Mouse (Mus musculus): ENCODE results near the gene Psmb9. TPM values are rescaled to one million over a fixed set of nuclear protein-coding genes. Genes with fewer than 3 reads are reported as not detected.

Gene Psmb9
- polyA plus RNA-seq, 1 experiment from 2014 or later: 3.1 TPM

- H3K9ac ChIP-seq: peak overlapping the region; percentile 42
- H3K36me3 ChIP-seq: no peaks in the 10 kb centered on the region
- H3K4me1 ChIP-seq (replicated peaks): peaks cover 19% of the 10 kb centered on the region
- peak overlapping the region; percentile 47 for H3K4me3 ChIP-seq
- H3K27ac ChIP-seq: no peak overlapping the region
- 5% methylated on average over 31 of the region's 31 CpGs for WGBS
- ATAC-seq (replicated peaks; ENCODE audit: insufficient number of reproducible peaks, insufficient read depth, low FRiP score, low read depth): peak; percentile 95
- peaks cover 46% of the 10 kb centered on the region for H3K27me3 ChIP-seq
- H3K4me2 ChIP-seq: peak overlapping the region; percentile 83
- H3K9me3 ChIP-seq (replicated peaks): no peaks in the 10 kb centered on the region
Observed at GRCm38 (mm10) chr17:34135297-34136224, 52.0 kb downstream of the Psmb9 start.

GRCm38 (mm10) chr17:34134451-34134850 lies 53.1 kb downstream of the Psmb9 start:
- 73% methylated on average over 3 of the region's 3 CpGs for WGBS
- H3K9ac ChIP-seq: no peak overlapping the region

GRCm38 (mm10) chr17:34133289-34133688 lies 54.3 kb downstream of the Psmb9 start:
- ATAC-seq (replicated peaks; ENCODE audit: insufficient number of reproducible peaks, insufficient read depth, low FRiP score, low read depth): no peak
- Histone ChIP-seq H3K9ac (no peak overlapping the region), H3K4me3 (no peak overlapping the region), H3K9me3 (replicated peaks) (no peaks in the 10 kb centered on the region), H3K4me1 (replicated peaks) (peaks cover 16% of the 10 kb centered on the region), H3K36me3 (no peaks in the 10 kb centered on the region), H3K27me3 (peaks cover 23% of the 10 kb centered on the region), H3K27ac (no peak overlapping the region), H3K4me2 (no peak overlapping the region)
- WGBS: 78% methylated on average over 11 of the region's 11 CpGs

More at GRCm38 (mm10) chr17:34134451-34134850, 53.1 kb downstream of the Psmb9 start:
- ATAC-seq (replicated peaks; ENCODE audit: insufficient number of reproducible peaks, insufficient read depth, low FRiP score, low read depth): no peak
- H3K27me3 ChIP-seq: peaks cover 35% of the 10 kb centered on the region
- H3K4me2 ChIP-seq: no peak overlapping the region
- no peak overlapping the region for H3K4me3 ChIP-seq
- H3K9me3 ChIP-seq (replicated peaks): no peaks in the 10 kb centered on the region
- H3K36me3 ChIP-seq: no peaks in the 10 kb centered on the region
- peaks cover 10% of the 10 kb centered on the region for H3K4me1 ChIP-seq (replicated peaks)
- no peak overlapping the region for H3K27ac ChIP-seq

Other genes with a start within 250 kb of the Psmb9 start
- 112 and 115 TPM in 2 replicates for gene Pfdn6, start 247.4 kb downstream of the Psmb9 start, polyA plus RNA-seq (2015; fragmentation: Nextera tagmentation; extraction: Ambion mirVana)
- 16.3 and 24.1 TPM in 2 replicates for gene Wdr46, start 247.1 kb downstream of the Psmb9 start, polyA plus RNA-seq (2015; fragmentation: Nextera tagmentation; extraction: Ambion mirVana)
- gene B3galt4, start 236.3 kb downstream of the Psmb9 start, polyA plus RNA-seq (2015; fragmentation: Nextera tagmentation; extraction: Ambion mirVana): 5.1 and 6.5 TPM in 2 replicates
- 35.5 and 44.7 TPM in 2 replicates for gene Vps52, start 232.0 kb downstream of the Psmb9 start, polyA plus RNA-seq (2015; fragmentation: Nextera tagmentation; extraction: Ambion mirVana)
- gene Rps18, start 231.8 kb downstream of the Psmb9 start, polyA plus RNA-seq (2015; fragmentation: Nextera tagmentation; extraction: Ambion mirVana): 847 and 935 TPM in 2 replicates
- 37.4 and 80.9 TPM in 2 replicates for gene H2-K1, start 187.4 kb downstream of the Psmb9 start, polyA plus RNA-seq (2015; fragmentation: Nextera tagmentation; extraction: Ambion mirVana)
- 15.8 and 20.8 TPM in 2 replicates for gene Ring1, start 163.1 kb downstream of the Psmb9 start, polyA plus RNA-seq (2015; fragmentation: Nextera tagmentation; extraction: Ambion mirVana)
- gene H2-Ke6, start 159.7 kb downstream of the Psmb9 start, polyA plus RNA-seq (2015; fragmentation: Nextera tagmentation; extraction: Ambion mirVana): 47.4 and 56.2 TPM in 2 replicates
- 97.8 and 133 TPM in 2 replicates for gene Slc39a7, start 156.1 kb downstream of the Psmb9 start, polyA plus RNA-seq (2015; fragmentation: Nextera tagmentation; extraction: Ambion mirVana)
- 26.8 and 38.5 TPM in 2 replicates for gene Rxrb, start 156.0 kb downstream of the Psmb9 start, polyA plus RNA-seq (2015; fragmentation: Nextera tagmentation; extraction: Ambion mirVana)
- 1.3 and 4.6 TPM in 2 replicates for gene Col11a2, start 148.3 kb downstream of the Psmb9 start, polyA plus RNA-seq (2015; fragmentation: Nextera tagmentation; extraction: Ambion mirVana)
- 0.29 and 0.94 TPM in 2 replicates for gene H2-Oa, start 95.4 kb downstream of the Psmb9 start, polyA plus RNA-seq (2015; fragmentation: Nextera tagmentation; extraction: Ambion mirVana)
- 6.0 and 13.6 TPM in 2 replicates for gene H2-DMa, start 68.2 kb downstream of the Psmb9 start, polyA plus RNA-seq (2015; fragmentation: Nextera tagmentation; extraction: Ambion mirVana)
- gene Brd2, start 65.1 kb downstream of the Psmb9 start, polyA plus RNA-seq (2015; fragmentation: Nextera tagmentation; extraction: Ambion mirVana): 59.0 and 77.7 TPM in 2 replicates
- gene H2-DMb2, start 44.5 kb downstream of the Psmb9 start, polyA plus RNA-seq (2015; fragmentation: Nextera tagmentation; extraction: Ambion mirVana): 0.69 and 2.5 TPM in 2 replicates
- gene H2-DMb1, start 34.7 kb downstream of the Psmb9 start, polyA plus RNA-seq (2015; fragmentation: Nextera tagmentation; extraction: Ambion mirVana): 0.34 and 3.2 TPM in 2 replicates
- gene Tap1, start 211 bp downstream of the Psmb9 start, polyA plus RNA-seq (2015; fragmentation: Nextera tagmentation; extraction: Ambion mirVana): 2.4 and 8.0 TPM in 2 replicates
- 6.3 and 50.4 TPM in 2 replicates for gene Psmb8, start 10.0 kb upstream of the Psmb9 start, polyA plus RNA-seq (2015; fragmentation: Nextera tagmentation; extraction: Ambion mirVana)
- gene Tap2, start 15.8 kb upstream of the Psmb9 start, polyA plus RNA-seq (2015; fragmentation: Nextera tagmentation; extraction: Ambion mirVana): 5.3 and 13.7 TPM in 2 replicates
- 0.14 and 0.30 TPM in 2 replicates for gene H2-Ob, start 51.1 kb upstream of the Psmb9 start, polyA plus RNA-seq (2015; fragmentation: Nextera tagmentation; extraction: Ambion mirVana)
- gene H2-Ab1, start 69.9 kb upstream of the Psmb9 start, polyA plus RNA-seq (2015; fragmentation: Nextera tagmentation; extraction: Ambion mirVana): 16.2 and 120 TPM in 2 replicates
- 5.9 and 42.6 TPM in 2 replicates for gene H2-Aa, start 100.1 kb upstream of the Psmb9 start, polyA plus RNA-seq (2015; fragmentation: Nextera tagmentation; extraction: Ambion mirVana)
- gene H2-Eb1, start 118.1 kb upstream of the Psmb9 start, polyA plus RNA-seq (2015; fragmentation: Nextera tagmentation; extraction: Ambion mirVana): 5.6 and 28.9 TPM in 2 replicates
- 0.11 TPM in 1 of 2 replicates, not detected in the other for gene H2-Eb2, start 137.9 kb upstream of the Psmb9 start, polyA plus RNA-seq (2015; fragmentation: Nextera tagmentation; extraction: Ambion mirVana)
- gene Btnl2, start 167.1 kb upstream of the Psmb9 start, polyA plus RNA-seq (2015; fragmentation: Nextera tagmentation; extraction: Ambion mirVana): 0.09 TPM in 1 of 2 replicates, not detected in the other
- gene Btnl1, start 189.4 kb upstream of the Psmb9 start, polyA plus RNA-seq (2015; fragmentation: Nextera tagmentation; extraction: Ambion mirVana): not detected in 2 replicates
- 0.20 TPM in 1 of 2 replicates, not detected in the other for gene BC051142, start 211.1 kb upstream of the Psmb9 start, polyA plus RNA-seq (2015; fragmentation: Nextera tagmentation; extraction: Ambion mirVana)

Measured in heart, embryonic 15.5 days (tissue).